Mouse (Mus musculus) kidney, embryonic 16.5 days (tissue): ENCODE measurements around the gene Tcam1. TPM values are rescaled to one million over a fixed set of nuclear protein-coding genes. Genes with fewer than 3 reads are reported as not detected.
A peak's percentile ranks its signal among the peaks of the same experiment; 100 is the strongest.

Experiments
- ATAC-seq: fragments of 200-750 bp; cut with Nextera tagmentation; 2 replicates; pipeline ENCODE4 v1.8.0; 2017; ENCODE audit warnings: moderate TSS enrichment; ENCODE audit not compliant: low FRiP score, low TSS enrichment
- H3K27ac ChIP-seq: fragments of 300-500 bp; sonication (generic); 2 replicates; pipeline ENCODE4 v1.5.1; 2014; ENCODE audit warnings: low read length
- H3K27me3 ChIP-seq: fragments of 300-500 bp; sonication (generic); 2 replicates; pipeline ENCODE4 v1.6.1; 2014; ENCODE audit warnings: low read length, control low read depth, mixed read lengths; ENCODE audit not compliant: insufficient read depth
- H3K36me3 ChIP-seq: fragments of 300-500 bp; sonication (generic); 2 replicates; pipeline ENCODE4 v1.6.1; 2014; ENCODE audit warnings: low read length, control low read depth, mixed read lengths; ENCODE audit not compliant: insufficient read depth
- H3K4me1 ChIP-seq: fragments of 300-500 bp; sonication (generic); 2 replicates; pipeline ENCODE4 v1.6.1; 2014; ENCODE audit warnings: low read length, control low read depth, mixed read lengths; ENCODE audit not compliant: insufficient read depth
- H3K4me2 ChIP-seq: fragments of 300-500 bp; sonication (generic); replicated peaks from 2 replicates; pipeline ENCODE4 v1.6.1; 2014; ENCODE audit warnings: low read depth, low read length
- H3K4me3 ChIP-seq: fragments of 300-500 bp; sonication (generic); 2 replicates; pipeline ENCODE4 v1.5.1; 2014; ENCODE audit warnings: mild to moderate bottlenecking, low read length
- H3K9ac ChIP-seq: fragments of 300-500 bp; sonication (generic); replicated peaks from 2 replicates; pipeline ENCODE4 v1.6.1; 2014; ENCODE audit warnings: low read length
- H3K9me3 ChIP-seq: fragments of 300-500 bp; sonication (generic); 2 replicates; pipeline ENCODE4 v1.6.1; 2016; ENCODE audit warnings: low read length, control low read depth
- WGBS: fragments of 180-500 bp; shearing (Covaris S2); extraction: QIAGEN DNeasy Blood & Tissue Kit; methylation state at CpG from one replicate; pipeline ENCODE4 v1.1.7; 2014; 5-methylcytosine and 5-hydroxymethylcytosine counted together
- polyA plus RNA-seq: library from polyadenylated mRNA; unstranded; fragments of >200 nt; fragmentation: Nextera tagmentation; extraction: Ambion mirVana; gene quantifications from 2 replicates; pipeline ENCODE4 v1.2.1, GENCODE M21; 2015

Gene Tcam1
- polyA plus RNA-seq, 1 experiment from 2014 or later = 1.0 TPM

DNA sequence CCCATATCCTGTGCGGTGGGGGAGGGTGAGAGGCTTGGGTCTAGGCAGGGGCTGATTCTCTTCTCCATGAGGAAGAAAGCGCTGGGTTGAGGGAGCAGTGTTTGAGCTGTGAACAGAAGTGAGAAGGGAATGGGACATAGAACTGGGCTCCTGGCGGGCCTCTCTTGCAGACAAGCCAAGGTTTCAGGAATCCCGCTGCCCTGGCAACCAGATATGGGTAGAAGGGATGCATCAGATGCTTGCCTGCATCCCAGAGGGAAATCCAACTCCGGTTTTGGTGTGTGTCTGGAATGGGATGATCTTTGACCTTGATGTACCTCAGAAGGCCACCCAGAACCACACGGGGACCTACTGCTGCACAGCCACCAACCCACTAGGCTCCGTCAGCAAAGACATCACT is 9.7 kb downstream of the Tcam1 start:
- H3K4me2 ChIP-seq = no peak overlapping the region
- no peak for ATAC-seq
- no peaks in the 10 kb centered on the region for H3K9me3 ChIP-seq
- H3K9ac ChIP-seq = no peak overlapping the region
- no peaks in the 10 kb centered on the region for H3K27me3 ChIP-seq
- no peaks in the 10 kb centered on the region for H3K4me1 ChIP-seq
- H3K4me3 ChIP-seq = no peak overlapping the region
- WGBS = 86% methylated on average over 7 of the region's 7 CpGs
- H3K36me3 ChIP-seq = no peaks in the 10 kb centered on the region
- no peak overlapping the region for H3K27ac ChIP-seq

DNA sequence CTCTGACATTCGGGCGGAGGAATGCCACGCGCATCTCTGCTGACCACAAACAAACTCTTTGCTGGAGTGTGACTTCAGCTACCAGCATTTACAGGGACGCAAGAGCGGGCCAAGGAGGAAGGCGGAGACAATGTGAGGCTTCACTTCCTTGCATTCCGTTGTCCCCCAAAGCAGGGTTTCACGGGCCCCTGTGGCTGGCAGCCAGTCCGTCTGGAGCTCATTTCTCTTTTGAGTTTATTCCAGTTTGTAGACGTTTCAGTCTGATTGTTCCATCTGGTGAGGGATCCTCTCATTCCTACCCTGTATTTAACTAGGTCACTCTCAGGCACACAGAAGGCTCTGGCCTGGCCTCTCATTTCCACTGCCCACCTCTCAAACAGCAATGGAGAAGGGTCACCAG is 10.5 kb downstream of the Tcam1 start:
- no peak overlapping the region for H3K27ac ChIP-seq
- ATAC-seq = no peak
- H3K4me2 ChIP-seq = no peak overlapping the region
- no peak overlapping the region for H3K4me3 ChIP-seq
- no peaks in the 10 kb centered on the region for H3K4me1 ChIP-seq
- H3K27me3 ChIP-seq = no peaks in the 10 kb centered on the region
- 72% methylated on average over 11 of the region's 11 CpGs for WGBS
- H3K9ac ChIP-seq = no peak overlapping the region
- no peaks in the 10 kb centered on the region for H3K36me3 ChIP-seq
- H3K9me3 ChIP-seq = no peaks in the 10 kb centered on the region

DNA sequence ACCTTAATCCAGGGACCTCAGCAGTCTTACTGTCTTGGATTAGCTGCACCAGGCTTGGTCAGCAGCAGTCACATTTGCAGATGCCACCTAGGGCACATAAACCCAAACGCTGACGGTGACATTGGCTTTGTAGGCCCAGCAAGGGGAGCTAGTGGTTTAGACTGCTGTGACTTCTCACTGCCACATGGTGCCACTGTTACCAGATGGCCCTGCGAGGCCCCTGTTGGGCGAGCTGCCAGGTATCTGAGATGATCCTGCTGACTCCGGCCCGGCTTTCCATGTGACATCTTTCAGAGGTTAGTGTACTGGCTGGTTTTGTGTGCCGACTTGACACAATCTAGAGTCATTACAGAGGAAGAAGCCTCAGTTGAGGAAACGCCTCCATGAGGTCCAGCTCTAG is 12.9 kb downstream of the Tcam1 start:
- no peak overlapping the region for H3K4me2 ChIP-seq
- ATAC-seq = no peak
- WGBS = 55% methylated on average over 8 of the region's 8 CpGs
- no peaks in the 10 kb centered on the region for H3K36me3 ChIP-seq
- no peaks in the 10 kb centered on the region for H3K27me3 ChIP-seq
- H3K9ac ChIP-seq = no peak overlapping the region
- no peak overlapping the region for H3K27ac ChIP-seq
- H3K4me1 ChIP-seq = no peaks in the 10 kb centered on the region
- no peaks in the 10 kb centered on the region for H3K9me3 ChIP-seq
- H3K4me3 ChIP-seq = no peak overlapping the region

DNA sequence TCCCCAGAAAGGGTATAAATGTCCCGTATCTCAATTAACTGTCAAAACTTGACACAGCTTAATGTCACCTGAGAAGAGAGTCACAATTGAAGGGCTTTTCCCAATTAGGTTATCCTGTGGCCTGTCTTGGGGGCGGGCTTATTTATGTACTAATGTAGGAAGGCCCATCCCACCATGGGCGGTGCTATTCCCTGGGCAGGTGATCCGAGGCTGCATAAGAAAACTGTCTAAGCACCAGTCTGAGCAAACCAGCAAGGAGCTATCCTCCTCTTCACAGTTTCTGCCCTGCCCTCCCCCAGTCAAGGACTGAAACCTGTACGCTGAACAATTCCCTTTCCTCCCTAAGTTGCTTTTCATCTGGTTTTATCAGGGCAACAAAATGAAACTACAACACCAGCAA is 13.9 kb downstream of the Tcam1 start:
- Histone ChIP-seq H3K9me3 (no peaks in the 10 kb centered on the region), H3K27me3 (no peaks in the 10 kb centered on the region), H3K27ac (no peak overlapping the region), H3K4me1 (no peaks in the 10 kb centered on the region), H3K4me2 (no peak overlapping the region), H3K4me3 (no peak overlapping the region), H3K36me3 (no peaks in the 10 kb centered on the region), H3K9ac (no peak overlapping the region)
- no peak for ATAC-seq
- WGBS = 90% methylated on average over 5 of the region's 5 CpGs

DNA sequence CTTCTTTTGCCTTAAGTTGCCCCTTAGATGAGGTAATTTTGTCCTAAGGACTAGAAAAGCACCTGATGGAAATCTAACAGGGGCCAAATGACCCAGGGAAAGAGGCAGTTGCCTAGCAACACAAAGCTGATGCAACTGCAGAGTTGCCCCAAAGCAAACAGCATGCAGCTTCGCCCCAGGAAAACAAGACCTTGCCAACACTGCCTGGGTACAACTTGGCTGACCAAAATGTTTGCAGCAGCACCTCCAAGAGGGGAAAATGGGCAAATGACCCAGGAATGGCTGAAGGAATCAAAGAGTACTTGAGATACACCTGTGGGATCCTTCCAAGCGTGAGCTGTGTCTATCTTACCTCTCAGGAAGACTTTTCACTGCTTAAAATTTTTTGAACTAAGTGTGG is 15.4 kb downstream of the Tcam1 start:
- no peak for ATAC-seq
- Histone ChIP-seq H3K27me3 (no peaks in the 10 kb centered on the region), H3K9ac (no peak overlapping the region), H3K4me3 (no peak overlapping the region), H3K27ac (no peak overlapping the region), H3K4me2 (no peak overlapping the region), H3K9me3 (no peaks in the 10 kb centered on the region), H3K36me3 (no peaks in the 10 kb centered on the region), H3K4me1 (no peaks in the 10 kb centered on the region)
- 90% methylated on average over 2 of the region's 2 CpGs for WGBS

DNA sequence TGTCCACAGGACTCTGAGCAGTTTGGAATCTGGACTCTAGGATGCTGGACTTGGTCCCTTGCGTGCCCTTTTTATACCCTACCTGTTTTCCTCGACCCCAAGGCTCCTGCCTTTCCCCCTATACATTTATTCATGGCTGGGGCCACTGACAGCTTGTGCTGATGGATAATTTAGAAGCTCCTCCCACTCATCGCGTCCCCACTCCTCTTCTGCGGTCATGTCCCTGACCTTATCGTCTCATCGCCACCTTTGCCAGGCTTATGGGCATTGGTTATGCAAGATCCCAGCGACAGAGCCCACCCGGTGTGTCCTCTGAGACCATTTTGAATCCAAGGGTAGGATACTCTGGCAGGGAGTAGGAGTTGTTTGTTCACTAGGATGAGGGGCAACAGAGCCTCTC is 25.3 kb downstream of the Tcam1 start, which contains the start of gene Gh:
Gene Gh (minus strand): TSS at position 101 of the 400 bp plus-strand sequence.
- WGBS = 82% methylated on average over 9 of the region's 9 CpGs
- Histone ChIP-seq H3K4me2 (no peak within 1 kb of the TSS), H3K9me3 (no peaks in the 10 kb centered on the region), H3K9ac (no peak within 1 kb of the TSS), H3K27me3 (no peaks in the 10 kb centered on the region), H3K36me3 (no peaks in the 10 kb centered on the region), H3K4me3 (no peak within 1 kb of the TSS), H3K27ac (no peak within 1 kb of the TSS), H3K4me1 (peaks cover 5% of the 10 kb centered on the region; the same call in 1 of the 2 replicates)
- ATAC-seq = no peak

DNA sequence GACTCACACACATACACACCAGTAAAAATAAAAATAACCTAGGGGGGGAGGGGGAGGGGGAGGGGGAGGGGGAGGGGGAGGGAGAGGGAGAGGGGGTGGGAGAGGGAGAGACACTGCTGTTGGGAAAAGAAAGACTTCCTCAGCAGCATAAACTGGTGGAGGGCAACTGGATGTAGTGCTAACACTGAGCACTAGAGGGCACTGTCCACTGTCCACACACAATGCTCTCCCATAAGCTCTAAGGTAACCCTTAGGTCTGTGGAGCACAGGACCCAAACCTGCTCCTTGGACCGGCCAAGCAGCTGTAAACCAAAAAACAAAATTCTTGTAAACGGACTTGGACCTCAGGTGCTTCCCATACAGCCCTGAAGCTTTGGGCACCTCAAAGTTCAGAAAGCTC is 26.2 kb downstream of the Tcam1 start:
- WGBS = 6% methylated on average over 2 of the region's 2 CpGs
- Histone ChIP-seq H3K9ac (no peak overlapping the region), H3K27ac (no peak overlapping the region), H3K4me1 (peaks cover 9% of the 10 kb centered on the region), H3K27me3 (no peaks in the 10 kb centered on the region), H3K4me2 (no peak overlapping the region), H3K36me3 (no peaks in the 10 kb centered on the region), H3K9me3 (no peaks in the 10 kb centered on the region), H3K4me3 (no peak overlapping the region)
- ATAC-seq = peak; percentile 77

DNA sequence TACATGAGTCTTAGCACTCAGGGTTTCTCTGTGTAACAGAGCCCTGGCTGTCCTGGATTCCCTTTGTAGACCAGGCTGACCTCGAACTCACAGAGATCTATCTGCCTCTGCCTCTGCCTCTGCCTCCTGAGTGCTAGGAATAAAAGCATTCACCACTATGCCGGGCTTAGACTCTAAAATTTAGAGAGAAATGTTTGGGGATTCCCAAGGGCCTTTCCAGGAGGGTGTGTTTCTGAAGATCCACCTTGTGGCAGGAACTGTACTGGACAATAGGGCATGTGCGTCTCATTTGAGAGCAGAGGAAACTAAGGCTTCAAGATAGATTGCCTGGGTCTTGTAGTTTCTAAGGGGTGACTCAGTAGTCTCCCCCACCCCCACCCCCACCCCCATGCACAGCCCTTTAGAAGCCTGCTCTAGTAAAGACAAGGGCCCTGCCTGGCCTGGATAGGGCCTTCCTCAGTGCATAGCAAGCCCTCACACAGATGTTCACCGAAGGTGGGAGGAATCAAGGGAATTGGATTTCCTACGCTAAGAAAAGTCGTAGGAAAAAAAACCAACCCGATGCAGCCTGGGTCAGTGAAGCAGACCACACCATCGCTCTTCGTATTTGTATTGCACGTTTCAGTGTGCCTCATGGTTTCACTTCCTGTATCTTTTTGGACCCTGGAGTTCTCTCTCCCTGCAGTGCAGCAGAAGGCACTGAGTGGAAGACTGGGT is 29.0 kb downstream of the Tcam1 start:
- ATAC-seq = no peak
- Histone ChIP-seq H3K9ac (no peak overlapping the region), H3K36me3 (no peaks in the 10 kb centered on the region), H3K4me1 (peaks cover 19% of the 10 kb centered on the region), H3K4me2 (no peak overlapping the region), H3K27ac (0 out of 2 replicates have a peak overlapping the region, but pooled peaks have one; percentile 15), H3K4me3 (no peak overlapping the region), H3K27me3 (no peaks in the 10 kb centered on the region), H3K9me3 (no peaks in the 10 kb centered on the region)
- WGBS = 53% methylated on average over 10 of the region's 10 CpGs

DNA sequence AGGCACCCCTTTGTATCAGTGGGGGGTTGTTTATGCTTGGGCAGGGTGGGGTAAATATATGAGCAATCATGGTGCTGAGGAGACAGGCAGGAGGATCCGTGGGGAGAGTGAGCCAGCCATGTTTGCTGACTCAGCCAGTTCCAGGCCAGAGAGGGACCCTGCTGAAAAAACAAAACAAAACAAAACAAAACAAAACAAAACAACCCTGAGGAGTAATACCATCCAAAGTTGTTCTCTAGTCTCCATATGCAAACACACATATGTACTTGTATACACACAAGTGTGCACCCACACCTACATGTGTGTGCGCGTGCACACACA is 29.6 kb downstream of the Tcam1 start:
- no peak overlapping the region for H3K4me2 ChIP-seq
- H3K27me3 ChIP-seq = no peaks in the 10 kb centered on the region
- no peak overlapping the region for H3K4me3 ChIP-seq
- H3K27ac ChIP-seq = 0 out of 2 replicates have a peak overlapping the region, but pooled peaks have one; percentile 15
- peaks cover 19% of the 10 kb centered on the region for H3K4me1 ChIP-seq
- 83% methylated on average over 3 of the region's 3 CpGs for WGBS
- no peak for ATAC-seq
- H3K9me3 ChIP-seq = no peaks in the 10 kb centered on the region
- H3K9ac ChIP-seq = no peak overlapping the region
- H3K36me3 ChIP-seq = no peaks in the 10 kb centered on the region

DNA sequence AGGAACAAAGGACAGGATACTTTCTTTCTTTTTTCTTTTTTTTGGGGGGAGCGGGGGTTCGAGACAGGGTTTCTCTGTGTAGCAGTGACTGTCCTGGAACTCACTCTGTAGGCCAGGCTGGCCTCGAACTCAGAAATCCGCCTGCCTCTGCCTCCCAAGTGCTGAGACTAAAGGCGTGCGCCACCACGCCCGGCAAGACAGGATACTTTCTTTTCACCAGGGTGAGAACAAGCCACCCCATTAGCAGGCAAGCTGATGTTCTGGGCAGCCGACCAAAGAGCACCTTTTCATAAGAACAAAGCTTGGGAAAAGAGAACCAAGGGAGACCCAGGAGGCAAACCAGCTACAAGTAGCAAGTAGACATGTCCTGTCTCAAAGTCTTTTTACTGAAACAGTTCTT is 30.3 kb downstream of the Tcam1 start:
- Histone ChIP-seq H3K27me3 (no peaks in the 10 kb centered on the region), H3K4me3 (no peak overlapping the region), H3K9me3 (no peaks in the 10 kb centered on the region), H3K36me3 (no peaks in the 10 kb centered on the region), H3K4me1 (peaks cover 19% of the 10 kb centered on the region), H3K9ac (no peak overlapping the region), H3K27ac (no peak overlapping the region), H3K4me2 (no peak overlapping the region)
- no peak for ATAC-seq
- 86% methylated on average over 9 of the region's 9 CpGs for WGBS
